Mouse (Mus musculus) limb, embryonic 14.5 days (tissue): ENCODE measurements around the gene Cops8. TPM values are rescaled to one million over a fixed set of nuclear protein-coding genes. Genes with fewer than 3 reads are reported as not detected.

Experiments used
- ATAC-seq: fragments of 200-750 bp; cut with Nextera tagmentation; 2 replicates; pipeline ENCODE4 v1.8.0; 2017; ENCODE audit warnings: low read depth, moderate number of reproducible peaks, moderate TSS enrichment; ENCODE audit not compliant: low FRiP score
- DNase-seq: peaks from one replicate; pipeline ENCODE4 v3.0.0-alpha.2; 2015; ENCODE audit warnings: low spot score
- H3K27ac ChIP-seq: fragments of 300-500 bp; sonication (generic); replicated peaks from 2 replicates; pipeline ENCODE4 v1.5.1; 2014; ENCODE audit warnings: low read depth, mild to moderate bottlenecking, low read length, moderate library complexity, mixed read lengths
- H3K27me3 ChIP-seq: fragments of 300-500 bp; sonication (generic); 2 replicates; pipeline ENCODE4 v1.6.1; 2014; ENCODE audit warnings: low read length, mixed read lengths; ENCODE audit not compliant: control insufficient read depth, insufficient read depth
- H3K36me3 ChIP-seq: fragments of 300-500 bp; sonication (generic); 2 replicates; pipeline ENCODE4 v1.6.1; 2014; ENCODE audit warnings: mild to moderate bottlenecking, low read length, moderate library complexity, mixed read lengths; ENCODE audit not compliant: control insufficient read depth, insufficient read depth
- H3K4me1 ChIP-seq: fragments of 300-500 bp; sonication (generic); 2 replicates; pipeline ENCODE4 v1.6.1; 2014; ENCODE audit warnings: antibody characterized with exemption, low read length, mixed read lengths; ENCODE audit not compliant: control insufficient read depth, insufficient read depth
- H3K4me2 ChIP-seq: fragments of 300-500 bp; sonication (generic); replicated peaks from 2 replicates; pipeline ENCODE4 v1.6.1; 2014; ENCODE audit warnings: low read depth, mild to moderate bottlenecking, low read length, moderate library complexity; ENCODE audit not compliant: severe bottlenecking
- H3K4me3 ChIP-seq: fragments of 300-500 bp; sonication (generic); replicated peaks from 2 replicates; pipeline ENCODE4 v1.5.1; 2014; ENCODE audit warnings: low read length
- H3K9ac ChIP-seq: fragments of 300-500 bp; sonication (generic); 2 replicates; pipeline ENCODE4 v1.6.1; 2014; ENCODE audit warnings: mild to moderate bottlenecking, low read depth, low read length, moderate library complexity; ENCODE audit not compliant: severe bottlenecking
- H3K9me3 ChIP-seq: fragments of 300-500 bp; sonication (generic); 2 replicates; pipeline ENCODE4 v1.6.1; 2016; ENCODE audit warnings: low read length; ENCODE audit not compliant: control insufficient read depth
- POLR2A ChIP-seq: fragments of 200-500 bp; IDR thresholded peaks from 2 replicates; pipeline ENCODE4 v1.8.0; 2012; ENCODE audit warnings: inconsistent platforms, mild to moderate bottlenecking, moderate library complexity, borderline replicate concordance; ENCODE audit not compliant: insufficient read depth, insufficient read length; ENCODE audit errors: extremely low read depth
- WGBS: fragments of 180-500 bp; shearing (Covaris S2); extraction: QIAGEN DNeasy Blood & Tissue Kit; methylation state at CpG from one replicate; pipeline ENCODE4 v1.1.7; 2014; 5-methylcytosine and 5-hydroxymethylcytosine counted together
- polyA plus RNA-seq, 2 experiments: library from polyadenylated mRNA; depleted of rRNA in 1 of 2; stranded (reverse) in 1 of 2; unstranded in 1 of 2; fragments of >200 nt; fragmentation: Nextera tagmentation in 1 of 2; extraction: Ambion mirVana in 1 of 2; gene quantifications; 2 replicates each; pipeline versions ENCODE4 v1.2.1 to v1.2.3; 2012 to 2014

The Cops8 gene
- polyA plus RNA-seq, 2 experiments: 118 to 155 TPM

- no peak for TF ChIP-seq POLR2A
- no peak for DNase-seq
These were observed 30.7 kb downstream of the Cops8 start for GRCm38 (mm10) chr1:90633415-90634030.

GRCm38 (mm10) chr1:90634205-90634745 is 31.5 kb downstream of the Cops8 start:
- no peaks in the 10 kb centered on the region for H3K27me3 ChIP-seq

More at GRCm38 (mm10) chr1:90633415-90634030, 30.7 kb downstream of the Cops8 start:
- Histone ChIP-seq H3K4me2 (no peak overlapping the region), H3K27me3 (no peaks in the 10 kb centered on the region), H3K27ac (no peak overlapping the region), H3K9me3 (no peaks in the 10 kb centered on the region), H3K36me3 (no peaks in the 10 kb centered on the region), H3K9ac (no peak overlapping the region), H3K4me3 (no peak overlapping the region), H3K4me1 (no peaks in the 10 kb centered on the region)
- WGBS: 62% methylated on average over 6 of the region's 6 CpGs
- no peak for ATAC-seq

GRCm38 (mm10) chr1:90638335-90638734 is 35.6 kb downstream of the Cops8 start:
- Histone ChIP-seq H3K4me1 (no peaks in the 10 kb centered on the region), H3K9ac (no peak overlapping the region), H3K4me3 (no peak overlapping the region), H3K4me2 (no peak overlapping the region), H3K27me3 (no peaks in the 10 kb centered on the region), H3K27ac (no peak overlapping the region), H3K36me3 (no peaks in the 10 kb centered on the region), H3K9me3 (no peaks in the 10 kb centered on the region)
- 57% methylated on average over 7 of the region's 7 CpGs for WGBS
- no peak for DNase-seq
- TF ChIP-seq POLR2A: no peak
- ATAC-seq: no peak

More at GRCm38 (mm10) chr1:90634205-90634745, 31.5 kb downstream of the Cops8 start:
- ATAC-seq (no peak), DNase-seq (no peak)
- Histone ChIP-seq H3K9ac (no peak overlapping the region), H3K4me1 (no peaks in the 10 kb centered on the region), H3K4me2 (no peak overlapping the region), H3K9me3 (no peaks in the 10 kb centered on the region), H3K36me3 (no peaks in the 10 kb centered on the region), H3K27ac (no peak overlapping the region), H3K4me3 (no peak overlapping the region)
- no peak for TF ChIP-seq POLR2A
- 71% methylated on average over 3 of the region's 3 CpGs for WGBS

GRCm38 (mm10) chr1:90650781-90651437 is 48.1 kb downstream of the Cops8 start:
- DNase-seq (peak; percentile 88), ATAC-seq (peak; percentile 89)
- TF ChIP-seq POLR2A: 0 out of 2 replicates have a peak, but pooled peaks have one; percentile 20
- Histone ChIP-seq H3K4me2 (no peak overlapping the region), H3K9ac (peak overlapping the region; percentile 1; the same call in 1 of the 2 replicates), H3K4me3 (no peak overlapping the region), H3K27me3 (no peaks in the 10 kb centered on the region), H3K4me1 (peaks cover 25% of the 10 kb centered on the region), H3K9me3 (no peaks in the 10 kb centered on the region), H3K27ac (peak overlapping the region; percentile 75), H3K36me3 (no peaks in the 10 kb centered on the region)
- 0% methylated on average over 4 of the region's 4 CpGs for WGBS

- Histone ChIP-seq H3K9ac (no peak overlapping the region), H3K27ac (peak overlapping the region; percentile 75)
- TF ChIP-seq POLR2A: no peak
These were observed 49.0 kb downstream of the Cops8 start for GRCm38 (mm10) chr1:90651781-90652180.

More at GRCm38 (mm10) chr1:90651781-90652180, 49.0 kb downstream of the Cops8 start:
- Histone ChIP-seq H3K4me3 (no peak overlapping the region), H3K9me3 (no peaks in the 10 kb centered on the region), H3K27me3 (no peaks in the 10 kb centered on the region), H3K4me1 (peaks cover 25% of the 10 kb centered on the region), H3K36me3 (no peaks in the 10 kb centered on the region), H3K4me2 (no peak overlapping the region)
- no peak for DNase-seq
- no peak for ATAC-seq
